Mouse (Mus musculus) liver, embryonic 14.5 days (tissue): ENCODE data around the gene Gm20671. TPM values are rescaled to one million over a fixed set of nuclear protein-coding genes. Genes with fewer than 3 reads are reported as not detected.

Source experiments
- ATAC-seq: fragments of 200-750 bp; cut with Nextera tagmentation; 2 replicates; pipeline ENCODE4 v1.8.0; 2017; ENCODE audit warnings: moderate number of reproducible peaks, mild to moderate bottlenecking, moderate library complexity; ENCODE audit not compliant: insufficient read depth
- DNase-seq, 3 experiments: peaks; one replicate each; pipeline ENCODE4 v3.0.0-alpha.2; 2012 to 2013; ENCODE audit warnings: low read depth in 3 of 3, low spot score in 3 of 3
- H3K27ac ChIP-seq: fragments of 300-500 bp; sonication (generic); 2 replicates; pipeline ENCODE4 v1.5.1; 2014; ENCODE audit warnings: moderate library complexity, mild to moderate bottlenecking, control low read depth, inconsistent platforms
- H3K27me3 ChIP-seq: fragments of 300-500 bp; sonication (generic); 2 replicates; pipeline ENCODE4 v1.6.1; 2014; ENCODE audit warnings: mild to moderate bottlenecking, low read length, moderate library complexity; ENCODE audit not compliant: control insufficient read depth, insufficient read depth
- H3K36me3 ChIP-seq: fragments of 300-500 bp; sonication (generic); replicated peaks from 2 replicates; pipeline ENCODE4 v1.6.1; 2014; ENCODE audit warnings: low read depth; ENCODE audit not compliant: control insufficient read depth, insufficient read depth
- H3K4me1 ChIP-seq, 2 experiments: fragments of 200-500 bp in 1 of 2; fragments of 300-500 bp in 1 of 2; sonication (generic) in 1 of 2; replicated peaks; 2 replicates each; pipeline ENCODE4 v1.6.1; 2012 to 2014; ENCODE audit warnings: antibody characterized with exemption in 1 of 2, inconsistent platforms in 1 of 2, low read length in 1 of 2; ENCODE audit not compliant: control insufficient read depth in 2 of 2, insufficient read depth in 2 of 2
- H3K4me2 ChIP-seq: fragments of 300-500 bp; sonication (generic); 2 replicates; pipeline ENCODE4 v1.6.1; 2014; ENCODE audit warnings: low read depth, mild to moderate bottlenecking, control low read depth, moderate library complexity
- H3K4me3 ChIP-seq, 2 experiments: fragments of 200-500 bp in 1 of 2; fragments of 300-500 bp in 1 of 2; sonication (generic) in 1 of 2; 2 replicates each; pipeline ENCODE4 v1.5.1; 2012 to 2014; ENCODE audit warnings: low read depth in 2 of 2, low read length in 2 of 2, mild to moderate bottlenecking in 2 of 2, control low read depth in 1 of 2, inconsistent platforms in 1 of 2, moderate library complexity in 1 of 2; ENCODE audit not compliant: insufficient read depth in 1 of 2
- H3K9ac ChIP-seq: fragments of 300-500 bp; sonication (generic); replicated peaks from 2 replicates; pipeline ENCODE4 v1.6.1; 2014; ENCODE audit warnings: mild to moderate bottlenecking, control low read depth, moderate library complexity
- H3K9me3 ChIP-seq: fragments of 300-500 bp; sonication (generic); 2 replicates; pipeline ENCODE4 v1.6.1; 2016; ENCODE audit warnings: low read length, mixed read lengths; ENCODE audit not compliant: control insufficient read depth
- CTCF ChIP-seq: IDR thresholded peaks from 2 replicates; pipeline ENCODE4 v1.5.1; 2016; ENCODE audit warnings: antibody characterized with exemption, low read depth, control low read depth
- EP300 ChIP-seq: IDR thresholded peaks from 2 replicates; pipeline ENCODE4 v1.6.1; 2016; ENCODE audit warnings: antibody characterized with exemption, low read depth
- whole genome bisulfite sequencing: fragments of 180-500 bp; shearing (Covaris S2); extraction: QIAGEN DNeasy Blood & Tissue Kit; methylation state at CpG from one replicate; pipeline ENCODE4 v1.1.7; 2014; ENCODE audit not compliant: insufficient replicate concordance; 5-methylcytosine and 5-hydroxymethylcytosine counted together
- polyA plus RNA-seq, 2 experiments: library from polyadenylated mRNA; depleted of rRNA in 1 of 2; stranded (reverse) in 1 of 2; unstranded in 1 of 2; fragments of >200 nt; fragmentation: Nextera tagmentation in 1 of 2; extraction: Ambion mirVana in 1 of 2; gene quantifications; 2 replicates each; pipeline versions ENCODE4 v1.2.1 to v1.2.3; 2012 to 2014

Gm20671 gene
- polyA plus RNA-seq, 2 experiments, result 0.56 TPM; not detected in 1

DNA sequence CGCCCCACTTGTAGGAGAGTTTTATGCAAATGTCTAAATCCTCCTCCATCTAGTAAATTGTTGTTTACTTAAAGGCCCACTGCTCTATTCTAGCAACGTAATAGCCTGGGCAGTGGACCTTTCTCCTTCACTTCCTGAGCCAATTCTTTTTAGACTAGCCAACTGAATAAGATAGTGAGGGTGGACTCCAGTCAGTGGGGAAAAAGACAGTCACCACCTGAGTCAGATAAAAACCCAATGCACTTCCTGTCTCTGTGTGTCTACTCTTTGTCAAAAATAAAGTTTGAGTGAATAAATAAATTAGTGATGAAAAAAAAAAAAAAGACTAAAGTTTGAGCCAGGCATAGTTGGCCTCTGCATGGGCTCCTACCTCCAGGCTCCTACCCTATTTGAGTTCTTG lies 67.2 kb downstream of the Gm20671 start:
- H3K9ac ChIP-seq, result no peak overlapping the region
- WGBS, result 46% methylated on average over 2 of the region's 2 CpGs
- H3K4me3 ChIP-seq, result no peak overlapping the region
- no peak for TF ChIP-seq EP300
- TF ChIP-seq CTCF, result no peak
- H3K27me3 ChIP-seq, result no peaks in the 10 kb centered on the region
- H3K4me1 ChIP-seq, result peaks cover 0 to 5% of the 10 kb centered on the region in 2 experiments; a peak in 2 of 4 replicates
- H3K27ac ChIP-seq, result no peak overlapping the region
- no peak overlapping the region for H3K4me2 ChIP-seq
- DNase-seq, result no peak
- H3K9me3 ChIP-seq, result no peaks in the 10 kb centered on the region
- no peak for ATAC-seq
- H3K36me3 ChIP-seq, result no peaks in the 10 kb centered on the region

DNA sequence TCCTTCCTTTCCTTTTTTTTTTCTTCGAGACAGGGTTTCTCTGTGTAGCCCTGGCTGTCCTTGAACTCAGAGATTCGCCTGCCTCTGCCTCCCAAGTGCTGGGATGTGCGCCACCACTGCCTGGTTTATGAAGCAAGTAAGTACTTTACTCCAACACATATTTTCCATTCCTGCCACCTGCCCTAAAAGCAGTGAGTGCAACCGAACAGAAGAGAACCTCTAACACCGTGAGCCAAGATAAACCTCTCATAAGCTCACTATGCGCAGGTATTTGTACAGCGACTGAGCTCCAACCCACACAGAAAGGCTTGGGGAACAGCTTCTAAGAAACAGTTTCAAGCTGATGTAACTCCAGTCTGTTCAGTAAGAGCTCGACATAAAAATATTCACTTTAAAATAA lies 70.8 kb downstream of the Gm20671 start:
- H3K4me1 ChIP-seq, result no peaks in the 10 kb centered on the region
- no peak overlapping the region for H3K27ac ChIP-seq
- no peaks in the 10 kb centered on the region for H3K27me3 ChIP-seq
- no peaks in the 10 kb centered on the region for H3K36me3 ChIP-seq
- no peaks in the 10 kb centered on the region for H3K9me3 ChIP-seq
- 78% methylated on average over 8 of the region's 8 CpGs for WGBS
- DNase-seq, result no peak
- H3K4me3 ChIP-seq, result no peak overlapping the region
- no peak for ATAC-seq
- TF ChIP-seq EP300, result no peak
- TF ChIP-seq CTCF, result no peak
- no peak overlapping the region for H3K4me2 ChIP-seq
- no peak overlapping the region for H3K9ac ChIP-seq

DNA sequence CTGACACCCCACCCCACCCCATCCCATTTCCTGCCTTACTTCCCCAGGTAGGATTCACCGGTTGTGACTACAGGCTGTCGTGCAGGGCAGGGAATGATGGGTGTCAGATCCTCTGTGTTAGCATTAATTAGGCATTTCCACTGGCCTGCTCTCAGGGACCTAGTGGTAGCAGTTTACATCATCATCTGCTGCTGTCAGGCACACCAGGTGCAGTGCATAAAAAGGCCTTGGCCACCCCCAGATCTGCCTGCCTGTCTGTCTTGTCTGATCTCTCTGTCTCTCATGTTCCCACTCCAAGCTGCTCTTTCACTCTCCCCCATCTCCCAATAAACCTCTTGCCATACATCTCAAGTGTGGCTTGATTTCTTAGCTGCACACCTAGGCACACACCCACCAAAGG lies 75.2 kb downstream of the Gm20671 start:
- no peak for ATAC-seq
- peaks cover 0 to 2% of the 10 kb centered on the region in 2 experiments; a peak in 1 of 4 replicates for H3K4me1 ChIP-seq
- no peak overlapping the region for H3K4me2 ChIP-seq
- no peak overlapping the region for H3K27ac ChIP-seq
- H3K27me3 ChIP-seq, result no peaks in the 10 kb centered on the region
- H3K9ac ChIP-seq, result no peak overlapping the region
- 46% methylated on average over 2 of the region's 2 CpGs for WGBS
- DNase-seq, result no peak
- no peak overlapping the region for H3K4me3 ChIP-seq
- no peak for TF ChIP-seq CTCF
- TF ChIP-seq EP300, result no peak
- no peaks in the 10 kb centered on the region for H3K36me3 ChIP-seq
- H3K9me3 ChIP-seq, result no peaks in the 10 kb centered on the region

DNA sequence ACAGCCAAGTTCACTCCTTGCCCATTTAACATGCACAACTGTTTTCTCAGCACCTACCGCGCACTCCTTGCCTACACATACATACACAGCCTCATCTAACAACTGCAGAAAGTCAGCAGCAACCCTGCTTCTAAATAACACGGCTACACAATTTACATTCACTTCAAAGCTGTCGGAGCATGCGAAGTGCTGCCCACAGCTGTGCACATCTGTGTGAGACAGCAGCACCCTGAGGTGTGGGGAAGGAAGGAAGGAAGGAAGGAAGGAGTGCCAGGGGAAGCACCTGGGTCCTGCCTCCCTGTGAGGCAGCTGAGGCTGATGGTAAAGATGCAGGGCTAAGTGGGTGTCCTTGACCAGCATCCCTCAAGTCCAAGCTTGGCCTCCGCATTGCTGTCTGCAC lies 78.0 kb downstream of the Gm20671 start:
- TF ChIP-seq EP300, result no peak
- no peak for TF ChIP-seq CTCF
- Histone ChIP-seq H3K27me3 (no peaks in the 10 kb centered on the region), H3K4me3 (no peak overlapping the region), H3K4me2 (no peak overlapping the region), H3K9me3 (no peaks in the 10 kb centered on the region), H3K9ac (no peak overlapping the region), H3K27ac (no peak overlapping the region), H3K4me1 (peaks cover 0 to 12% of the 10 kb centered on the region in 2 experiments; a peak in 2 of 4 replicates), H3K36me3 (no peaks in the 10 kb centered on the region)
- no peak for ATAC-seq
- 73% methylated on average over 6 of the region's 6 CpGs for WGBS
- no peak for DNase-seq

DNA sequence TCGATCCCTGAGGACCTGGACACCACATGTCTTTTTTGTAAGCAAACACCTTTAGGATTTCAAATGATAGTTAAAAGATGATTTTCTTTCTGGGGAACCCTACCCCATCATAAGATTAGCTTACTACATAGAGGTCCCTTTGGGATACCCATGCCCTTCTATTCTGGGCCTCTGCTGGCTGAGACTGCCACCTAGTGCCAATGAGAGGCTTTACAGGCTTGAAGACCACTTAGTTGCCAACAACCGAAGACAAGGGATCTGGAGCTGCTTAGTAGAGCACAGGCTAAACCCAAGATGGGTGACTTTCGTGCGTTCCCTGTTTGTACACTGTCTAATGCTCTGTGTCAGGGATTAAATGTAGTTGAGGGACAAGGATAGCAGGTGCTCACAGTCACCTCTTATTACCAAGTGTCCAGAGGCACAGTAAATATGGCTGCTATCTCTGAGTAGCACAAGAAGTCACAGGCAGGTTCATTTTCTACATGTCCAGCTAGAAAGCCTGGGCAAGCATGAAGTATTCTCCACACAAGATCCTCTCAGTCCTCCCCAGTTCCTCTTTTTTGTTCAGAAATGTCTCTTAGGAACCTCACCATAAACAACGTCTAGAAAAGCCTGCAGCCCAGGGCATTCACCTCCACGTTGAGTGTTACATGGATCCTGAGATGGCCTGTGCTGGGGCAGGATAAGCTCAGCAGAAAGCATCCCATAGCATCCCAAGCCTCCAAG lies 79.1 kb downstream of the Gm20671 start:
- no peak overlapping the region for H3K4me3 ChIP-seq
- H3K9me3 ChIP-seq, result no peaks in the 10 kb centered on the region
- H3K9ac ChIP-seq, result no peak overlapping the region
- WGBS, result 40% methylated on average over 6 of the region's 6 CpGs
- TF ChIP-seq CTCF (peak; percentile 83), EP300 (no peak)
- H3K4me1 ChIP-seq, result peaks cover 0 to 15% of the 10 kb centered on the region in 2 experiments; a peak in 2 of 4 replicates
- H3K4me2 ChIP-seq, result no peak overlapping the region
- H3K27ac ChIP-seq, result no peak overlapping the region
- ATAC-seq (no peak), DNase-seq (peak in 1 of 3 experiments; percentile 30)
- no peaks in the 10 kb centered on the region for H3K27me3 ChIP-seq
- H3K36me3 ChIP-seq, result no peaks in the 10 kb centered on the region
